Mouse (Mus musculus): ENCODE results near the gene Sgsm3.
A peak's percentile ranks its signal among the peaks of the same experiment; 100 is the strongest.

Sgsm3 gene

GRCm38 (mm10) chr15:80983264-80983663, 5.7 kb downstream of the Sgsm3 start:
- no peak for DNase-seq

DNA sequence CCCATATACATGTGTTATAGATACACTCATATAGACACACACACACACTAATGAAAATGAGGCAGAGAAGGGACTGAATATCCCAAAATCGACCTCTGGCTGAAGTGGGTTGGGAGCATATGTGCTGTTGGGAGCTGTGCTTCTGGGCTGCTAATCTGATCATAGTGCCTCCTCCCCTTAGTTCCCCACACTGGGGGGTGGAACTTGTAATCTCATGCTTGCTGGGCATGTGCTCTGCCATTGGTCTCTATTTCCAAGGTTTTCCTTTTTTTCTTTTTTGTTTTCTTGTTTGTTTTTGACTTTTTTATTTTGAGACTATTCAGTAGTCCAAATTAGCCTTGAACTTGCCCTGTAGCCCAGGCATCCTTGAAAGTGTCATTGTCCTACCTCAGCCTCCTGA, 10.8 kb downstream of the Sgsm3 start:
- no peak for DNase-seq

DNA sequence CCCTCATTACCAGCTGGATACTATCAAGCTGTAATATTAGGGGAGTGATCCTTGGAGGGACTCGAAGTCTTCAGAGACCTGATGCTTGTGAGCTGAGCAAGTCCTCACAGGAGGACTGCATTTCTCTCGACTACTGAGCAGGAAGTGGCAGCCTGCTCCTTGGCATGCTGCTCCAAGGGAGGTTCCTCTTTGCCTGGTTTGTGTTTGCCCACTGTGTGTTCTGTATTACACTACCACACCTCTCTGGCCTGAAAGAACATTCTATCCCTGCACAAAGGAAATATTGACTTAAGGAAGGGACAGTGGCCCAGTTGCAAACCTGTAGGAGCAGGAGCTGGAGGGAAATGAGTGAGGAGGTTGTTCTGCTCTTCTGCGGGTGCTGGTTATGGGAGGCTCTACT, 12.1 kb downstream of the Sgsm3 start:
- peak; percentile 41 to 52 for DNase-seq

- no peak for DNase-seq
Measured at GRCm38 (mm10) chr15:80994959-80995358, 17.4 kb downstream of the Sgsm3 start.

- DNase-seq = no peak
Measured at GRCm38 (mm10) chr15:80996090-80996835, 18.7 kb downstream of the Sgsm3 start.

GRCm38 (mm10) chr15:80997077-80997476, 19.5 kb downstream of the Sgsm3 start:
- no peak for DNase-seq

DNA sequence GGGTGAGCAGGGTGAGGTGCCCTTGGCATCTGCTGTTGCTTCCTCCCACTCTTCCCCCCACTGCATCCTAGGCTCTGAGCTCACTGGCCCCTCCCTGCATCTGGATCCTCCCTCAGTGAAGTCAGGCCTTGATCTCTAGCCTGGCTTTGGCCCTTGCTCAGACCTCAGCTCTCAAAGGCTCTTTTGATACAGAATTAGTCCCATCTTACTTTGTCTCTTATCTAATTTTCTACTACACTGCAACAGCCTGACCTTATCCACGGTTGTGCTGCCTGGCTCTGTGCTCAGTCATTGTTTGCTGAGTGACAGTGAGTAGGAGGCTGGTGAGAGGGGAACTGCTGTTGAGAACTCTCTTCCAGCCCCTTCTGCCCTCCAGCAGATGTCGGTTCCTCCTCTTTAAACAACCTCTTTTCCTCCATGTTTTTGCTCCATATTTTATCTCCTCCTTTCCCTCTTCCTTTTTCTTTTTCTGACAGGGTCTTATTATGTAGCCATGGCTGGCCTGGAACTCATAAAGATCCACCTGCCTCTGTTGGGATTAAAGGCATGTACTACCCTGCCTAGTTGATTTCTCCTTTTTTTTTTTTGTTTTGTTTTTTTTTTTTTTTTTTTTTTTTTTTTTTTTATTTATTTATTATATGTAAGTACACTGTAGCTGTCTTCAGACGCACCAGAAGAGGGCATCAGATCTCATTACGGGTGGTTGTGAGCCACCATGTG, 23.0 kb downstream of the Sgsm3 start:
- DNase-seq = no peak

DNA sequence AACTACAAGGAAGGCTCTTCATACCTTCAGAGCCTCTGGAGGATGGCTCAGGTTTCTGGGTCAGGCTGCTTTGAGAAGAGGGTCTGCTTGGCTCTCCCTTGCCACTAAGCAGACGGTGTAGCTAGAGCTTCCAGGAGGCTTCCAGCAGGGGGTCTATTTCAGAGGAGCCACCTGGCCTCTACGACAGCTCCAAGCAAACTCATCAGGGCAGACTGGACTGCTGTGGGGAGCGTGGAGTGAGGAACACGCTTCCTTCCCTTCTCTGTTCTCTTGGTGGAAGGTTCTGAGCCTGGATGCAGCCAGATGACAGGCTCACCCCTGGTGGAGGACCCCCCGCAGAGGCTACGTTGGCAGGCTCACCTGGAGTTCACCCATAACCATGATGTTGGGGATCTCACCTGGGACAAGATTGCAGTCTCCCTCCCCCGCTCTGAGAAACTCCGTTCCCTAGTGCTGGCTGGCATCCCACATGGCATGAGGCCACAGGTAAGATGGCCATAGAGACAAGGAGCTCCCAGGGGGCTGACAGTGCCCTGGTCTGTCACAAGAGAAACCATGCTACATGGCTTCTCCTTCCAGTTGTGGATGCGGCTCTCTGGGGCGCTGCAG, 28.7 kb downstream of the Sgsm3 start:
- DNase-seq = no peak

GRCm38 (mm10) chr15:81007339-81007738, 29.8 kb downstream of the Sgsm3 start:
- DNase-seq = no peak

DNA sequence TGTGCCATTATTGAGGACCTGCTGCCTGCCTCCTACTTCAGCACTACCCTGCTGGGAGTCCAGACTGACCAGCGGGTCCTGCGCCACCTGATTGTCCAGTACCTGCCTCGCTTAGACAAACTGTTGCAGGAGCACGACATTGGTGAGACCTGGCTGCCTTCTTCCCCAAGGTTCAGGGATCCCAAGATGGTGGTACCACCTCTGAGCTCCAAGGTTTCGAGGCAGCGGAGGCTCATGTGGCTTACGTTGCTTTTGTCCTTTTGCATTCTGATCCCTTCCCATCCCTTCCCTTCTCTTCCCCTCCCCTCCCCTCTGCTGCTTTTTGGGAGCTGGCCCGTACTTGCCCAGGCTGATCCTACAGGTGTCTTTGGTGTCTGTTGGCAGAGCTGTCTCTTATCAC, 30.3 kb downstream of the Sgsm3 start:
- no peak for DNase-seq

- peak; percentile 40 to 56 for DNase-seq
Measured at GRCm38 (mm10) chr15:81008689-81009123, 31.1 kb downstream of the Sgsm3 start.

- DNase-seq = no peak
Measured at GRCm38 (mm10) chr15:81010114-81010513, 32.5 kb downstream of the Sgsm3 start.

GRCm38 (mm10) chr15:81011523-81011922, 34.0 kb downstream of the Sgsm3 start:
- no peak for DNase-seq

DNA sequence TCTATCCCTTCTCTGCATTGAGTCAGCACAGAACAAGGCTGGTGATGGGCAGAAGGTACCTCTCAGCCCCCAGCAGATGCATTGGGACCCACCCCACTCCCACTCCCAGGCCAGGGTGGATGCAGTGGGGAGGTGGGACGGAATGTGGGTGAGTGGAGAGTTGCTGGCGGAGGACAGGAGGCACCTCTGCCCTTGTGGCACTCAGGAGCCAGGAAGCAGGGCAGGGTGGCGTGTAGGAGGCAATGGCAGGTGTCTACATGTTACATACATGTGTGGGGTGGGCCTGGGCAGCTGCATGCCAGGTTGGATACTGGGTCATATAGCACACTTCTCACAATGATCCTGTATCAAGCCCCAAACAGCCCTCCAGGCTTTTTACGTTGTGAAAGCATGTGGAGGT, 34.8 kb downstream of the Sgsm3 start:
- no peak for DNase-seq

DNA sequence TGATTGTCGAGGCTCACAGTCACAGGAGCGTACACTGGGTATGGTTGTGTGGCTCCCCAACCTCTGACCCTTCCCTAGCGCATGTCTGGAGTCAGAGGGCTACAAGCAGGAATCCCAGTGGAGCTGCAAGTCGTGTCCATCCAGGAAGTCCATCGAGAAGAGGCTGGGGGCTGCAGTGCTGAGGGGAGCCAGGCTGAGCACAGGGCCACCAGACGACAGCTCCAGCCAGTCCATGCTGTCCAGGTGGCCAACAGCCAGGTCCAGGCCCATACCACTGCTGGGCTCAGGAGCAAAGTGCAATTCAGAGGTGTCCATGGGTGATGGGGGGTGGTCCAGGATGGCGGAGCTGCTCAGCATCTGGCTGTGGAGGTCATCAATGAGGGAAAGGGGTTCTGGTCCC, 35.6 kb downstream of the Sgsm3 start:
- no peak for DNase-seq

DNA sequence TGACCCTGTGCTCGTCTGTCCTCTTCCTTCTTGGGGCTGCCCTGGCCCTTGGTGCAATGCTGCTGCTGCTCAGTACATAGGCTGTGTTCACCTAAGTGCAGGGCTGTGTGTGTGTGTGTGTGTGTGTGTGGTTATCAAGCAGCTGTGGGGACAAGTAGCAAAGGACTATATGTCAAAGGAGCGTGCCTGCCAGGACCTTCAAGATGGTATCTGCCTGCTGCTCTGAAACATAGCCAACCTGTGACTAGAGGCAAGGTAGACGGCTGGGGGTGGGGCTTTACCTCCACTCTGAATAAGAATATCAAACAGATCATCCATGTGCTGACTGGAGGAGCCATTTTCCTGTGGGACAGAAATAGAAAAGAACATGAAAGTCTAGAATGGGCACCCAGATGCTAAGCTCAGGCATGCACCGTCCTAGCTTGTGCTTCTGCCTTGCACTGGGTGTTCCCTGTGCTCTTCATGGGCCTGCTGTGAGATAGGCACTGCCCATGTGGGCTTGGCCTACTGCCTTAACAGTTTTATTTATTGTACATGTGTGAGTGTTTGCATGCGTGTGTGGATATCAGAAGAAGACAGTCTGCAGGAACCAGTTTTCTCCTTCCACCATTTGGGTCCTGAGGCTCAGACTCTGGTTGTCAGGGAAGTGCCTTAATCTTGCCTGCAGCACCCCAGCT, 37.6 kb downstream of the Sgsm3 start:
- no peak for DNase-seq

DNA sequence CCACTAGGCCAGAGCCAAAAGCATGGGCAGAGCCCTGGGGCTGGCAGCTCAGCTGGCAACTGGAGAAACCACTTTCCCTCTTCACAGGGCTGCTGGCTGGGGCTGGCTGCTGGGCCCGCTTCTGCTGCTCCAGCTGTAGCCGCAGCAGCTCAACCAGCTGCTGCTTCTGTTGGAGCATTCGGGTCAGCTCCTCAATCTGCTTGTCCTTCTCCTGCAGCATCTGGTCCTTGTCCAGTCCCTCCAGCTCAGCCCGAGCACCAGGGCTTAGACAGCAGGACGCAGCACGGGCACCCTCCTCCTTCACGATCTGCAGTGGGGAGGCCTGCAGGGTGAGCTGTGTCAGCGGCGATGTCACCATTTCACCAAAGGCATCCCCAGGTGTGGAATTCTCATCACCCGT, 38.9 kb downstream of the Sgsm3 start:
- DNase-seq = peak in 1 of 2 experiments; percentile 76

DNA sequence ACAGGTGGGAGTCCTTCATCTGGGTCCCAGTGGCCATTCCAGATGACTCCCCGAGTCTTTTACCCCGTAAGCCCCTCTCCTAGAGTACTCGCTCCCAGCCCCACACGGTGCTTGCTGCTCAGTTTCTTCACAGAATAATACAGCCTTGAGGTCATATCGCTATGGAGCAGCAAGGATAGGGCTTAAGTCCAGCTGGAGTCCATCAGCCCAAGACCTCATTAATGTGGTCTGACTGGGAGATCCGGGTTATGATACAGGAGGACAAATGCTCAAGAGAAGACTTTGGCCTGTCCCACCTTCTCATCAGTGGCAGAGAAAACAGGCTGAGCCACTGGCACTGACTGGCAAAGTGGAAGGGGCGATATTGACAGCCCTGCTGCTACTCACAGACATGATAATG, 39.7 kb downstream of the Sgsm3 start:
- DNase-seq = peak in 1 of 2 experiments; percentile 55

- DNase-seq = peak; percentile 58 to 64
Measured at GRCm38 (mm10) chr15:81021377-81021776, 43.8 kb downstream of the Sgsm3 start.

GRCm38 (mm10) chr15:81022437-81022836, 44.9 kb downstream of the Sgsm3 start:
- DNase-seq = no peak

DNA sequence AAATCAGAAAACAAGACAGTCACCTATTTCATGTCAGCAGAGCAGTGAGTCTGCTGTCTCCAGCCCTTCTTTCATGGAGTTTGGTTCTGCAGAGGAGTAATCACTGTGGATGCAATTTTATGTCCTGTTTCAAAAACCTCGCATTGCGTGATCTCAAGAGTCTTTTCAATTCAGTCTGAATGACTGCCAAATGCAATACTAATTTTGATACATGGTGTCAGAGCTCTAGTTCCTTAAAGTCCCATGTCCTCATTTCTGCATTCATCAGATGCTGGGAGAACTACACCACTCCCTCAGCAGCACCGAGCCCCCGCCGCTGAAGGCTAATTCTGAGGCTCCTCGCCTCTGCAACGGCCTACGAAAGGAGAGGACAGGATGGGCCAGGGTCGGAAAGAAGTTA, 46.3 kb downstream of the Sgsm3 start:
- DNase-seq = no peak

DNA sequence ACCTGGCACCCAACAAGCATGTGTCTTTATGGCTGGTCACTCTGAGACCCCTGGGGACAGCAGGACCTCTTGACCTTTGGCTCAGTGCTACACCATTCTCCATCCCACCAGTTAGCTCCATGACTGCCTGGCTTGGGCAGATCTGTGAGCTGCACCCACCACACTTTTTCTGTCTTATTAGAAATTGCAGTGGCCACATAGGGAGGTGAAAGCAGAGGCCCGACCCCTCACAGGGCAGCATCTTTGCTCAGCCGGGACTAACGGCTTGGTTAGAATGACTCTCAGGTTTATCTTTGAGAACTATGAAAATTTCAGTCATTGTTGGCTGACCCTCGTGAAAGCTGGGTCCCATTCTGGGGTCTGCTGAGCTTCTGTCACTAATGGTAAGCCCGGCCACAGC, 49.3 kb downstream of the Sgsm3 start:
- peak in 1 of 2 experiments; percentile 24 for DNase-seq
